8 mouse cellular contexts compared by ENCODE assay signal in the genomic region with DNA sequence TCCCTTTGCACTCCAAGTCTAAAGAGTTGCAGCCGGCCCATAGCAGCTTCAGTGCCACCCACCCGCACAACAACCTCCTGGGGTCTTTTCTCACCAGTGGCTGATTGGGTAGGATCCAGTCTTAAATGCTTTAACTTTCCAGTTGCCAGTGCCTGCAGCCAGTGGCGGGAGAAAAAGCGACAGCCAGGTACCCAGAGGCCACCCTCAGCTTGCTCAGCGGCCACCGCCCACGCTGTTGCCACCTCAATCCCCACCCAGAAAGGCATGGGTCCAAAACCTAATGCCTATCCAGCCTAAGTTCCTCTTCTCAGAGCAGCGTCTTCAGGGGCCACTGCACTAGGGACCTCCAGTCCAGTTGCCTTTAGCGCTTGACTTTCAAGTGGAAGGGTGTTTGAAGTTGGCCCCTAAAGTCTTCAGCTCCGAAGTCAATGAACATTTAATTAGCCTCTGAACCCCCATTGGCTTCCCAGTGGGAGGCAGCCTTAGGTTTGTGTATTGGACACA. TPM values are rescaled to one million over a fixed set of nuclear protein-coding genes. Genes with fewer than 3 reads are reported as not detected.
DNase-seq lines count a peak whose midpoint lies in the region; ATAC-seq and TF ChIP-seq lines count a peak whose summit lies in the region.

No protein-coding gene starts in this region.

- no peak; the same call in 1 of the 2 replicates for ATAC-seq in forebrain, embryonic 14.5 days
- ATAC-seq in liver, embryonic 12.5 days, result no peak

- H3K4me2 ChIP-seq in forebrain, embryonic 14.5 days (ENCODE audit: low read length), result peak overlapping the region; percentile 58
- peak overlapping the region; percentile 57 for H3K4me2 ChIP-seq in liver, embryonic 12.5 days

- 14% methylated on average over 10 of the region's 10 CpGs for WGBS in heart, adult 2 months
- WGBS in forebrain, embryonic 14.5 days, result 32% methylated on average over 10 of the region's 10 CpGs
- WGBS in liver, embryonic 12.5 days (ENCODE audit: insufficient replicate concordance), result 13% methylated on average over 10 of the region's 10 CpGs

- no peaks in the 10 kb centered on the region for H3K36me3 ChIP-seq in heart, adult 2 months (ENCODE audit: control insufficient read depth, insufficient read depth, low read length)
- no peaks in the 10 kb centered on the region for H3K36me3 ChIP-seq in ES-Bruce4 (ENCODE audit: control insufficient read depth, insufficient read depth, low read length, poor library complexity, severe bottlenecking)
- H3K36me3 ChIP-seq in forebrain, embryonic 14.5 days (ENCODE audit: control insufficient read depth, insufficient read depth, low read length), result no peaks in the 10 kb centered on the region
- no peaks in the 10 kb centered on the region for H3K36me3 ChIP-seq in liver, embryonic 12.5 days

- peak overlapping the region; percentile 43; the same call in 1 of the 2 replicates for H3K4me3 ChIP-seq in heart, adult 2 months
- H3K4me3 ChIP-seq in ES-Bruce4 (ENCODE audit: low read depth, low read length), result peak overlapping the region; percentile 56
- peak overlapping the region; percentile 60 for H3K4me3 ChIP-seq in forebrain, embryonic 14.5 days (ENCODE audit: low read depth, low read length)
- H3K4me3 ChIP-seq in liver, embryonic 12.5 days, result peak overlapping the region; percentile 52

- TF ChIP-seq POLR2A in heart, adult 2 months (IDR thresholded peaks at IDR 0.05; ENCODE audit: insufficient read depth, low read depth, low read length), result no peak
- no peak for TF ChIP-seq POLR2A in ES-Bruce4 (IDR thresholded peaks at IDR 0.05; ENCODE audit: insufficient read depth, low read length)

- H3K4me1 ChIP-seq in heart, adult 2 months (ENCODE audit: control insufficient read depth, insufficient read depth, low read length), result no peaks in the 10 kb centered on the region
- H3K4me1 ChIP-seq in ES-Bruce4 (ENCODE audit: control insufficient read depth, insufficient read depth, low read length), result no peaks in the 10 kb centered on the region
- H3K4me1 ChIP-seq in forebrain, embryonic 14.5 days (ENCODE audit: control insufficient read depth, insufficient read depth, low read length), result no peaks in the 10 kb centered on the region
- no peaks in the 10 kb centered on the region for H3K4me1 ChIP-seq in liver, embryonic 12.5 days

- H3K27me3 ChIP-seq in heart, adult 2 months (ENCODE audit: control insufficient read depth, insufficient read depth, low read length), result no peaks in the 10 kb centered on the region
- H3K27me3 ChIP-seq in ES-Bruce4 (ENCODE audit: control insufficient read depth, insufficient read depth, low read length, poor library complexity, severe bottlenecking), result peaks cover 2% of the 10 kb centered on the region; the same call in 1 of the 2 replicates
- H3K27me3 ChIP-seq in forebrain, embryonic 14.5 days (replicated peaks; ENCODE audit: control insufficient read depth, insufficient read depth, low read length), result no peaks in the 10 kb centered on the region
- peaks cover 43% of the 10 kb centered on the region for H3K27me3 ChIP-seq in liver, embryonic 12.5 days (replicated peaks)

- H3K9ac ChIP-seq in heart, adult 2 months (ENCODE audit: low read depth, low read length), result no peak overlapping the region
- H3K9ac ChIP-seq in ES-Bruce4 (ENCODE audit: low read depth, poor library complexity, severe bottlenecking), result peak overlapping the region; percentile 70; the same call in 1 of the 2 replicates
- H3K9ac ChIP-seq in forebrain, embryonic 14.5 days (ENCODE audit: low read length), result peak overlapping the region; percentile 79
- H3K9ac ChIP-seq in liver, embryonic 12.5 days, result no peak overlapping the region

- peak in 1 of 2 experiments; percentile 1 for DNase-seq in heart, adult 2 months
- DNase-seq in heart, postnatal 25 days (ENCODE audit: low spot score), result no peak
- DNase-seq in forebrain, embryonic 14.5 days (ENCODE audit: low spot score), result no peak
- DNase-seq in urinary bladder, postnatal 4 days (ENCODE audit: low spot score in 2 of 2), result no peak
- no peak for DNase-seq in ovary, adult 18-20 months (ENCODE audit: low spot score)
- DNase-seq in cerebellum, adult 9-10 months, result no peak

- no peaks in the 10 kb centered on the region for H3K9me3 ChIP-seq in ES-Bruce4 (replicated peaks; ENCODE audit: control insufficient read depth, insufficient read depth, low read length, poor library complexity, severe bottlenecking)
- no peaks in the 10 kb centered on the region for H3K9me3 ChIP-seq in forebrain, embryonic 14.5 days (replicated peaks; ENCODE audit: control insufficient read depth, low read length)
- H3K9me3 ChIP-seq in liver, embryonic 12.5 days (replicated peaks), result no peaks in the 10 kb centered on the region

- intact Hi-C loops in heart, adult 2 months (cut with DNase I), result no loop called here
- intact Hi-C loops in heart, postnatal 25 days (cut with DNase I), result no loop called here

- H3K79me2 ChIP-seq in heart, adult 2 months (replicated peaks; ENCODE audit: control insufficient read depth, insufficient read depth, low read length), result no peaks in the 10 kb centered on the region

- no peak overlapping the region for H3K27ac ChIP-seq in heart, adult 2 months
- H3K27ac ChIP-seq in ES-Bruce4 (ENCODE audit: insufficient read depth, low read length), result no peak overlapping the region
- no peak overlapping the region; the same call in 1 of the 2 replicates for H3K27ac ChIP-seq in forebrain, embryonic 14.5 days (ENCODE audit: low read depth, low read length)
- no peak overlapping the region for H3K27ac ChIP-seq in liver, embryonic 12.5 days

- TF ChIP-seq CTCF in heart, adult 2 months (IDR thresholded peaks at IDR 0.05), result no peak
- TF ChIP-seq CTCF in ES-Bruce4 (IDR thresholded peaks at IDR 0.05; ENCODE audit: low read depth, low read length), result no peak

- no peak for TF ChIP-seq EP300 in heart, adult 2 months (IDR thresholded peaks at IDR 0.05; ENCODE audit: insufficient read depth, low read depth, low read length)
- no peak for TF ChIP-seq EP300 in ES-Bruce4 (IDR thresholded peaks at IDR 0.05; ENCODE audit: insufficient read depth, low read depth, low read length)

RNA-seq across cellular contexts. Expression of a gene that starts 1.0 kb away (rescaled TPM):
- total RNA-seq in heart, adult 2 months (2021), result 1 to 10 TPM; 2.0 to 3.3 TPM
- 0.94 and 1.1 TPM in 2 replicates for polyA plus RNA-seq in heart, adult 2 months (2012; rRNA removed)
- 1 to 10 TPM; 1.8 to 2.7 TPM for total RNA-seq in heart, postnatal 25 days (2021)
- 0.75 and 1.1 TPM in 2 replicates for polyA plus RNA-seq in ES-Bruce4 (2011; ENCODE audit: insufficient read depth, insufficient read length, low read depth, missing spikeins)
- 9.6 and 14.4 TPM in 2 replicates for polyA plus RNA-seq in forebrain, embryonic 14.5 days (2014; fragmentation: Nextera tagmentation; extraction: Ambion mirVana)
- 1.5 and 2.3 TPM in 2 replicates for polyA plus RNA-seq in liver, embryonic 12.5 days (2016; fragmentation: Nextera tagmentation; extraction: Ambion mirVana)

Comparison
In these comparisons a context has a peak if more than half of its experiments do, and no peak if none do; other contexts are left out.
1. H3K9ac ChIP-seq: peak in ES-Bruce4 (single experiment) and forebrain, embryonic 14.5 days (single experiment); none in heart, adult 2 months (single experiment) and liver, embryonic 12.5 days (single experiment).
2. Peak in every context shown above with its lines, with median percentiles within 50 percentile points of each other: H3K4me3 ChIP-seq.